Mouse (Mus musculus): Measurements from ENCODE around the gene Pip5k1b.

Pip5k1b gene

DNA sequence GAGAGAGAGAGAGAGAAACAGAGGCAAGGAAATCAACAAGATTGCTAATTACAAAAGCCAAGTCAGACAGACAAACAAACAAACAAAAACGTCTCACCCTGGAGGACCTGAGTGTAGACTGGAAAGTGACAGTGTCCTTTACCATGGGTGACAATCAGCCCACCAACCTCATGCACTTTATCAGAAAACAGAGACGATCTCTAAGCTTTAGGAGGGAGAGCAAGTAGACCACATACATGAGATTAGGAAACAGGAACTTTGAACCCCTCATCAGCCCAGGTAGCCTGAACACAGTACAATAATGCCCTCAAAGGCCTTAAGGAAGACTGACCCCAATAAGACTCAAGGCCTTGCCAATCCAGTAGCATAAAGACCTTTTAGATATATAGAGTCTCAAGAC is 227.8 kb downstream of the Pip5k1b start:
- no peak for DNase-seq

DNA sequence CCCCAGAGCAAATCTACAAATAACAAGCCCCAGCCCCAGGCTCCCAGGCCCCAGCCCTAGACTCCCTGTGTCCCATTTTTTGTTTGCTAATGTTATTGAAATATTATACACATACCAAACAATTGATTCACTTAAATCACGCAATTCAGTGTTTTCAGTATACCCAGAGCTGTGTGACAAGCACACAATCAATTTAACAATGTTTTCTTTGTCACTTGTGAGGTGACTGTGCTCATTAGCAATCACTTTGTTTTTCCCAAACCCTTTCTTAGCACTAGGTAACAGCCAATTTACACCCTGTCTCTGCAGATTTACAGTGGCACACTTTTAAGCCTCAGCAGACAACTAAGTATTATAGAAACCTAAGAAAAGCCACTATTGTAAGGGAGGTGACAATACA is 228.7 kb downstream of the Pip5k1b start:
- DNase-seq, result no peak

DNA sequence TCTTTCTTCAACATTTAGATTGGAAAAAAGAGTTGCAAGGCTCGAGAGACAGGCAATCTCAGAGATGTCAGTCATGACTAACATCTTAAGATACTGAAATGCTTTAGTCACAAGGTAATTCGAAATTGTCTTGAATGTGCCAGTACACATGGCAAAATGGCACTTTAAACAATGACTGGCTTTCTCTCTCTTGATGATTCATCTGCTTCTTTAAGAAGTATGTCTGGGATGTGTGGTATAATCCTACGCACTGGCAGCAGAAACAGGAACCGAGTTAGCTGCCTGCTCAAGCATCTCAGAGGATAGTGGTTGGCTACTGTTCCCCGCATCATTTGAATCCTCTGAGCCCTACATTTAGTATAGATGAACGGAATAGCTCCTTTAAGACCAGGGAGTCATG is 230.0 kb downstream of the Pip5k1b start:
- DNase-seq, result no peak

DNA sequence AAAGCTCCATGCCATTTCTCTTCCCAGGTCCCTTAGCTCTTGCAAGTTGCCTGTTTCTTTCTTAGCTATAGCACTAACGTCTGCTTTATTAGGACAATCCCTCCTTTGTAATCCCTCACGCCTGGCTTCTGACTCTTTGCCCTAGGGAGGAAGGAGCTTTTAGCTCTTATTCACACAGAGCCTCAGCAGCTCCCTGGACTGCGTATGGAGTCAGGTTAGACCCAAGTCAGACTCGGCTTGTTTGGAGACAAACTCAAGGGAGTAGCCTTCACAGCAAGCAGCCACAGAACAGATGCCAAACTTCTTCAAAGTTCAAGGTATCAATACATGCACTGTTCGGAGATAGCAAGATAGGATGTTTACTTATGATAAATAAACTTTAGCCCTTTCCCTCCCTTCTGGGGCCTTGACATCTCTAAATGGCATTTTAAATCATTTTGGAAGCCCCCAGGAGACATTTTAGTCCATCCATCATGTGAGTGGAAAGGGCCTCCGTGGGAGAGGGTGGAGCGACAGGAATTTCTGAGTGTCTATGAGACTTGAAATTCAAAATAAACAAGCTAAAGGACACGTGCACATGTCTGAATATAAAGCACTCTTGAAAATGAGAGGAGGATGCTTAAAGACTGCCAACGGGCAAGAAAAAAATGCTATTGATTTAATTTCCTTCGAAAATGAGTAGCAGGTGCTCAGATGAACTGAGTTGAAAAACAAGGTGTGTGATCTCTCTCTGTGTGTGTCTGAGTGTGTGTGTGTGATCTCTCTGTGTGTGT is 231.6 kb downstream of the Pip5k1b start:
- DNase-seq, result no peak

DNA sequence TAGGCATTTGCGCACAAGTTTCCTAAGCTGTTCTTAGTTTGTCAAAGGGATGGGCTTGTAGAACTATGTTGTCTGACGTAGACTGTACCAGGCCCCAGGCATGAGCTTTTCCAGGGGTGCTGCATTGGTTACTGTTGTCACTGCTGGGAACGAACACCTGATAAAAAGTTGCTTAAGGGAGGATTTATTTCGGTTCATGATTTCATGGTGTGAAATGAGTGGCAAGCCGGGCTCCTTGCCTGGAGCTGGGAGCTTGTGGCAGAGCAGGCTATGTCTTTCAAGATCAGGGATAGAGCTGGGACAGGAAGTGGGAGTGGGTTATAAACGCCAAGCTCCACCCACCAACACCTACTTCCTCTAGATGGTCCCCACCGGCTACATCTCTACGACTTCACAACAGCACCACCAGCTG is 233.8 kb downstream of the Pip5k1b start:
- no peak for DNase-seq

DNA sequence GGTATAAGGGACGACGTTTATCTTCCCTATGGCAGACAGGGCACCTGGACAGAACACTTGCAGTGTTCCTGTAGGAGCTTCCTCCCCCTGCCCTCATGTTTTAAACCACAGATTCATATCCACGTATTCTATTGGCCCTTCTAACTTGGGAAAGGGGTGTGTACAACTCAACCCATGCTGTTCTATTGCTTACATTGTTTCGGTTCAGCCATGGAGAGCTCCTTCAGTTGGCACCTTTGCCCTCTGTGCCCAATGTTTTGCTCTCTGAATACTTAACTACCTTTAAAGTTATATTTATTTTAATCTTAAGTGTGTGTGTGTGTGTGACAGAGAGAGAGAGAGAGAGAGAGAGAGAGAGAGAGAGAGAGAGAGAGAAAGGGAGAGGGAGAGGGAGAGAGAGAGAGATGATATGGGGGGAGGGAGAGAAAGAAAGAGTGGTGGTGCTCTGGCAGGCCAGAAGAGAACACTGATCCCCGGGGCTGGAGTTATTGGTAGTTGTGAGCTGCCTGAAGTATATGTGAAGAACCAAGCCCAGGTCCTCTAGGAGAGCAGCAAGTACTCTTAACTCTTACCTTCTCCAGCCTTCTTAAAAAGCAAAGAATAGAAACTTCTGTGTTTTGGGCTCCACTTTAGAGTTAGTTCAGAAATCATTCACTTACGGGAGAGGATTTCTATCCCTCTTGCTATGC is 234.3 kb downstream of the Pip5k1b start:
- DNase-seq, result no peak

DNA sequence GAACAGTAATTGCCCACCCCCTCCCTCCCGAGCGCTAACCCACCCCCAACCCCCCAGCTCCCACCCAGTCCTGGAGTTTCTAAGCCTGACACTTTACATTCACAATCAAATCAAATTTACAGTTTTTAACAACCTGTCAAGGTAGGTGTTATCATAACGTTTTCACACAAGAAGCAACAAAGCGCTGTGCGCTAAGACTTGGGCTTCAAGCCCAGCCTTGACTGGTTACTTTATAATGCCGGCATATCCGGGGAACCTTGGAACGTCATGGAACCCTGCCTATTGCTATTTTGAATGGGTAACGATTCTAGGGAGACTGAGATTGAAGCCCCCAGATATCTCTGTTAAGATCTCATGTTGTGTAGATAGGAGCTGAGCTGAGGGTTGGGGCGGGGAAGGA is 237.5 kb downstream of the Pip5k1b start:
- no peak for DNase-seq

DNA sequence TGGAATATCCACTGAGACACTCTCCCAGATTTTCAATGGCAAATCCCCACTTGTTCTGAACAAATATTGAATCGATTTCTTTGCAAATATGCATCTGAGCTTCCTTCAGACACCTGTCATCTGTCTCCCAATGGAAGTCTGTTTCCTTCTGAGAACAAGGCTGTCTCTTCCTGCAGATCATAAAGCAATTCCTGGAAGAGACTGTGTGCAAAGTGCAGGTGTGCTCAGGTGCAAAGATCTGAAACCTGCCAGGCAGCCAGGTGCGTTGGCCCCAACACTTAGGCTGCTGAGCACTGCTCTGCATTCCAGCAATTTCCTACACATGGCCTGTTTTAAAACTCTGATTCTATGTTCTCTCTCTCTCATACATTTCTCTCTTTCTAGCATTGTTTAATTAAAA is 237.9 kb downstream of the Pip5k1b start:
- DNase-seq, result no peak

DNA sequence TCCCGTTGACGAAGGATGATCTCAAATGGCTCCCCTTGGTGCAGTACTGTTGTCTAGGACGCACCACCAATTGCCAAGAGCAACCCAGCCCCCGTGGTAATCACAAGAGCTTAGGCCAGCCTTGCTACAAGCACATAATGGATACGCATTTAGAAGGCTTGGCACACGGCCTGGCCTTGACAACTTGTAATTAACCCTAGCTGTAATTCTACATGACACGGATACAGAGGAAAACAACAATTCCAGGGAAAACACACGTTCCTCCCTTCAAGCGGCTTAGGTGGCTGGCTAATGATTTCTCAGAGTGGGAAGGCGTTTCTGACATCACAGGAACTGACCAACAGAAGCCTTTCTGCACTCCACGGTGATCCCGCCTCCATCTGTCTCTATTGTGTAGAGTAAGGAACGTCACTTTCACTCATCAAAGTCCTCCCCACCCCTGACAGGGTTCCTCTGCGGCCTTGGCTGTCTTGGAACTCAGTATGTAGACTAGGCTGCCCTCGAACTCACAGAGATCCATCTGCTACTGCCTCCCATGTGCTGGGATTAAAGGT is 238.6 kb downstream of the Pip5k1b start:
- no peak for DNase-seq

DNA sequence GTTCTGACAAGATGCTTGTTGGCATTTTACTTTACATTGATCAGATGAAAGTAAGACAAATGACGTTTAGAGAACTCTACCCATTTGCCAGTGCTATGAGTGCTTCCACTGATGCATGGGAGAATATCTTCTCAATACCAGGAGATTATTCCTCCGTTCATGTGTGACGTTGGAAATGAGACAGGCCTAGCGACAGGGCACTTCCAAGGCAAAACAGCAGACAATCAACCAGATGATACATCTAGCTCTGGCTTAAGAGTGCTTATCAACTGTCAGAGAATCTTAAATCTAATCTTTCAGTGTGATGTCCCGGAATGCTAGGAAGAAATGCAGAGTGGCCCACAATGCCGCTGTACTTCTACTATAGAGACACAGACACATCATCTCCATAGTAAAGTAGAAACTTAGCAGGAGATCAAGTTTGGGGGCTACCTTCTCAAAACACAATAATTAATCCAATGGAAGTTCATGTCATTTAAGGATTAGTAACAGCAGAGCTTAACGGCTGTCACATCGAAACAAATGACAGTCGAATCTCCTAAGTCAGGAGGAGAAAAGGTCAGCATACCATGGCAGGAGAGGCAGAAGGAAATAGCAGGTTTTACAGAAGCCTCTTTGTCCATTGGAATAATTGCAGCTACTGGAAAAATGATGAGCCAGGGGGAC is 239.5 kb downstream of the Pip5k1b start:
- DNase-seq, result no peak

DNA sequence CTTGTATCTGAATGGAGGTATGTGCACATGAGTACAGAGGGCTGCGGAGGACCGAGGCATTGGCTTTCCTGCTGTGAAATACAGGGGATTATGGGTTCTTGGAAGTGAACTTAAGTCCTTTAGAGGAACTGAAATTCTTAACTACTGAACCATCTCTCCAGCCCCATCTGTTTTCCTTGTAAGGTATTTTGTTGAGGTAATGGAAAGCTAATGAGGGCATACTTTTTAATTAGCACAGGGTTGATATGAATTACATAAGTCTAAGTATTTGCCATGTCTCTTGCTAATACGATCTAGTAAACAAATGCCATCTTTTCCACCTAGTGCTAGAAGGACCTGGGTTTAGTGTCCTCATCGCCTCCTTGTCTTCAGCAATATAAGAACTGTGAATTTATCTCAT is 240.4 kb downstream of the Pip5k1b start:
- DNase-seq, result no peak

DNA sequence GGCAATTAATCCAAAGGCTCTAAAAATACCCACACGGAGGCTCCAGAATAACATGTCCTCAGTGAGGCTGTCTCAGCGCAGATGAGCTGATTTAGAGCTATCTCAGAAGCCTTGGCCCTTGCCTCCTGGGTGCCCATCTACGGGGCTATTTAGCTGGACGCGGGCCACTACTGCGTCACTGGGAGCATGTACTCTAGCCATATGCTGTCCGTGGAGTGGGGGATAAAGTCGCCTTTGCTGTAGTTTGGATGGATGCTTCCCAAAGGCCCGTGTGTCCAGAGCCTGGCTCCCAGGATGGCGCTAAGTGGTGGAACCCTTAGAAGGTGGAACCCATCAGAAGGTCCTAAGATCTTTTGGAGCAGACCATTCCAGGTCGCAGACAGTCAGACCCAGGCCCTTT is 241.0 kb downstream of the Pip5k1b start:
- DNase-seq, result no peak

DNA sequence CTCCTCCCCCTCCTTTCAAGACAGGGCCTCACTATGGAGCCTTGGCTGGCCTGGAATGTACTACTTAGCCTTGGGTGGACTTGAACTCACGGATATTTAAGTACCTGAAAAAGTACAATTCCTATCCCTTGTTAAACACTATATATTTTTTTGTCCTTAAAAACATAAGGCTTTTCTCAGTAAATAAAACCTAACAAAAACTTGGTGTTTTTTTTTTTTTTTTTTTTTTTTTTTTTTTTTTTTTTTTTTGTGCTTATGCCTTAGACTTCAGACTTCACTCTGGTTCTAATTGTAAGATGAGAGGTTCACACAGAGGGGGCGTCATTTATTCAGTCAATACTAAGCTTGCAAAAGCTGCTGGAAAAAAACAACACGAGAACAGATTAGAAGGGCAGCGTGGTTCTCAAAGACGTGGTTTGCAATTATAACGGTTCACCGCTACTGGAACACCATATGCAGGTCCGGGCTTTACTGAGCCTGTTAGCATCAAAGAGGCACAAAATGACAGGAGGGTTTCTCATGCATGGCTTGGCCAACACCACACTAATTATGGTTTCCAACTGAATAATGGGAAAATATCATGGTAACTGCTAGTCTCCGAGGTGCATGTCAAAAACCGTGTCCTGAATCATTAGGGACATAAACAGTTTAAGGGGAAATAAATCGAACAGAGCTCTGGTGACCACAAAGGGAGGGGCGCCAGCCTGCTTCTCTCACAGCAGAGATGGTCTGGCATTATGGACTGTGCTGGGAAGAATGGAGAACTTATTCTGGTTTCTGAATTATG is 242.9 kb downstream of the Pip5k1b start:
- no peak for DNase-seq

DNA sequence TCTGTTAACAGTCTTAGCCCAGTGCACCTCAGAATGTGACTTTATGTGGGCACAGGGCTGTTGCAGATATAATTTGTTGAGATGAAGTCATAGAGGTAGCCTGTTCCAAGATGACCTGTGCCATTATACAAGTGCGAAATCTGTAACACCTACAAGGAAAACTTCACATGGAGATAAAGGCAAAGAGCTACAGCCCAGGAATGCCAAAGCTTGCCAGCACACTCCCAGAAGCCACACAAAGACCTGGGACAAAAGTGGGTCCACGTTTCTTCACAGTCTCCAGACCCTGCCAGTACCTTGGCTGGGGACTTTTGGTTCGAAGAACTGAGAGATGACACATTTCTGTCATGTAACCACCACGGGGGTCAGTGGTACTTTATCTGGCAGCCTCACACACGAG is 243.6 kb downstream of the Pip5k1b start:
- DNase-seq, result no peak

DNA sequence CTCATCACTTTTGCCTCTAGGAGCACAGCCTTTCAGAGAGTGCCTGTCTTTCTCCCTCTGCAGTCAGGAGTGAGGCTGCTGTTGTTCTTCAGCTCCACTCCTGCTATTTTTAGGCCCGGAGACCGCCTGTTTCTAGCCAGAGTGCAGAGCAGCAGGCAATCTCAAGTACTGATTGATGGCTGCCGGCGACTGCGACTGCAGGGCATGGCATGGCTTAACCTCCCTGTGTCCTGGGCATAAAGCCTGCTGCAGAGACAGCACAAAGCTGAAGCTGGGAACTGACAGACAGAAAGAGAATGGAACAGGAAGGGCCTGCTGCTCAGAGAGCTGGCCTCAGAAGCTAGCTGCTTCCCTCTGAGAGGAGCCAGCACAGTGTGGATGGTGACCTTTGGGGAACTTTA is 247.4 kb downstream of the Pip5k1b start:
- DNase-seq, result no peak

DNA sequence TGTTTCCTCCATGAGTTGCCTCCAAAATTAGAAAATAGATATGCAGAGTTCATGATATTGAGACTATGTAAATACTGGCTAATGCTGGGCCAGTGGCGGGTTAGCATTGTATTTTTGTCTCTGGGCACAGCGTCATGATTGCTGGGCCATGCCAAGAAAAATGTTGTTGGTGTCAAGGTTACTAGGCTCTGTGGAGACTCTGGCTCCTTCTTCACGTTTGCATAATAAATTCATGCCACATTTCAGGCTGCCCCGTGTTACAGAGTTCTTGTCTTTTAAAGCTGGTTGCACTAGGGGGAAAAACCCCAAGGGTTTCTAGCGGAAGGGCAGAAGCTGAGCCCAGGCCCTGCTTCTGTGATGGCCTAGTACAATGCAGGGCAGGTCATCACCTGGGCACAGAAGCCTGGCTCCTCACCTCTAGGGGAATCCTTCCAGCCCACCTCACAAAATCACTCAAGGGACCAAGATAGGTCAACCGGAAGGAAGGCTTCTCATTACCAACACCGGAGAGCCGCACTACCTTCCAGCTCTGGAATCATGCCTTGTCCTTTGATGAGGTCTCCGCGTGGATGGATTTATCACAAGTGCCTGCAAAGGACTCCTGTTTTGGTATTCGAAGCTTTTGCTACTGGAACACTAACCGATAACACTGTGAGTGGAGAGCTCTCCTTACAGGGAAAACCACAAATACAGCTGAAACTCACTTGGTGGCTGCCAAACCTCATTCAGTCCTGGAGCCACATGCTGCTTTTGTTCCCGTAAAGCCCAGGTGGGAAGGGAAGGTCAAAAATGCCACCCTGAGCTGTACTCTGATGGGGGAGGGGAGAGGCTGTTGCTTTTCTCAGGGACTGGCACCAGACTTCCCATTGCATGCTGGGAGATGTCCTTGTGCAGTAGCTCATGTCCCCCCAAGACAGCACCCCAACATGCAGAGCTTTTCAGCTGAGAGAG is 248.1 kb downstream of the Pip5k1b start:
- no peak for DNase-seq

DNA sequence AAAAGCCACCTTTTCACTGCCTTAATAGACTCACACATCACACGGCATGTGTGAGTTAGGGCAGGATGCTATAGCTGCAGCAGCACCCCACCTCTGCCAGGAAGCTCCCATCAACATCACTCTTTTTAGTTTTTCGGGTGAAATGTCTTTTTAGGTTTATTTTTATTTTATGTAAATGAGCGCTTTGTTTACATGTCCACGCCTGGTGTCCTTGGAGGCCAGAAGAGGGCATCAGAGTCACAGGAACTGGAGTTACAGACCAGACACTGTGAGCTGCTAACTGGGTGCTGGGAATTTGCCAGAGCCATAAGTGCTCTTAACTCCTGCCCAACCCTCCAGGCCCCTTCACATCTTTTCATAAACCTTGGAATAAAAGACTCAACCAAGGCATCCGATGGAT is 249.3 kb downstream of the Pip5k1b start:
- no peak for DNase-seq

DNA sequence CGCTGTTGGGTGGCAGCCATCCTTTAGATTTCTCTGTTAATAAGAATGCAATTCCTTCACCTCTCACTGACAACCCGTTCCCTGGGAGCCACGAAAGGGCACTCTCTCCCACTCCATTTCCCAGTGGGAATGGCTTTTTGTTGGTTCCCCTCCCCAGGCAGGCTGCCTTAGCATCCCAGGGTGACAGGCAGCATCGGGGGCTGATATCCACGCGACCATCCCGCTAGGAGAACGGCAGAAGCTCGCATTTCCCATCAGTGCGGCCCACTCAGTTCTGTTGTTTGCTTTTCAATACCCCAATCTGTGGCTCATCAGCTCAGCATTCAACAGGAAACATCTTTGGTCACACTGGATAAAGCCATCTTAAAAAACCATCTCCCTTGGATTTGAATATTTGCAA is 253.5 kb downstream of the Pip5k1b start:
- DNase-seq, result no peak

DNA sequence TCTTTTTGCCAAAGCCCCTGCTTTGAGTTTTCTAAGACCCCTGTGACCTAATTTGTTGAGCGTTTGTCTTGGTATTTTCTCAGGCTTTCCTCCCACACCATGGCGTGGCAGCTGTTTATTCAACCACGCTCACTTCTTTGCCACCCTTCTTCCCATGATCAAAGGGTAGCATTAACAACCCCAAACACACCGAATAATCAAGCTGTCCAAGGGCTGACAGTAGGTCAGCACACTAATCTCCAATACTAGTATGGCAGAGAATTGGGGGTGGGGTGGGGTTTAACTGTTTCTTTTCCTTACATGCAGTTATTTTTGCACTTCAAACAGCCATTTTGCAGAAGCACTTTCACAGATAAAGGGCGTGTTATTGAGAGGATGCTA is 253.9 kb downstream of the Pip5k1b start:
- DNase-seq, result no peak

DNA sequence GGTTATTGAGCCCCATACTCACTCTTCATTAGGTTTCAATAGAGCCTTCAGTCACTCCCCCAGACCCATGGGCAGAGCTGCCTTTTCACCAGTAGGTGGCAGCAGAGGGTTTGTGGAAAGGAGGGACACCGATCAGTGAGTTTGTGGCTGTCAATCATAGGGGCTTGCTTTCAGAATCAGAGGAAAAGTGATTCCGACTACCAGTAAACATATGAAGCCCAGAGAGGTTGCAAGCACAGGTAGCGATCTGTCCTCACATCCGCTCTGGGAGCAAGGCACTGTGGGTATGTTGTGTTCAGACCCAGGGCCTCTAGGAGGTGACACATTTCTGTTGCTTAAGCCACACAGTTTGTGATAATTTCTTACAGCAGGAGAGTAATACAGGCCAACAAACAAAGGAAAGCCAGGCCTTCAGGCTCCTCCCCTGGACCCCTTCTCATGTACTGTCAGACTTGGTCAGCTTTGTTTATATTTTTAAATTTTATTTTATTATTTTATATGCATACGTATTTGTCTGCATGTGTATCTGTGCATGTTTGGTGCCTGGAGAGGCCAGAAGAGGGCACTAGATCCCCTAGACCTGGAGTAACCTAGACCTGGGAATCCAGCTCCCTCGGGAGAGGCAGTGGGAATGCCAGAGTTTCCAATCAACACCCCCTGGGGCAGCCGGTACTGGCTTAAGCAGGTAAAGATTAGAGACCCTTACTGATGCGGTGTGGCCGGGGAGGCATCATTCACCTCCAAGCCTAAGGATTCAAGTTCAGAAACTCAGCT is 254.5 kb downstream of the Pip5k1b start:
- peak; percentile 76 for DNase-seq

DNA sequence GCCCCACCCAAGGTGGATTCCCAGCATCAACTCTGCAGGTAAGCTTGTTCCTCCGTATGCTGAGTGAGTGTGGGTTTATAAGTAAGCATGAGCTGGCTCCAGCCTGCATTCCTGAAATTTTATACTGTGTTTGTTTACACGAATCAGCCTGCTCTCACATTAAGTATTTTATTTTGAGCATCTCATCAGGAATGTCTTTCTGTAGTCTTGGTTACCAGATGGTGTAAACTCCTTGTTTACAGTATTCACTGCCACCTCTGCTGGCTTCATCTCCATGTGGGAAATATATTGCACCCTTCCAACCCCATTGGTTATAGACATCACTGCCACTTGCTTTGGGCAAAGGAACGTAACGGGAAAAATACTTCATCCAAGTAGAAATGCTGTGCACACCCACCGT is 262.1 kb downstream of the Pip5k1b start:
- no peak for DNase-seq

All from liver (tissue).